Mouse (Mus musculus) heart, postnatal 10 days (tissue): ENCODE data around the gene Kcnk5. TPM values are rescaled to one million over a fixed set of nuclear protein-coding genes. Genes with fewer than 3 reads are reported as not detected.

Experiments
- DNase-seq, 2 experiments: peaks; one replicate each; pipeline ENCODE4 v3.0.0; 2021
- intact Hi-C: fragments of 180-260 bp; cut with DNase I; formaldehyde crosslinking; loops from one replicate; pipeline ENCODE4 v1.15.1; 2025
- total RNA-seq, 2 experiments: library from RNA; stranded (reverse); gene quantifications; 2 replicates each; pipeline ENCODE4 v1.2.3; 2021

Kcnk5 gene
- total RNA-seq, 2 experiments from 2014 or later: 1.1 to 1.4 TPM

GRCm38 (mm10) chr14:20171840-20172239, 9.8 kb downstream of the Kcnk5 start:
- no peak for DNase-seq
- intact Hi-C loops: no loop called here

DNA sequence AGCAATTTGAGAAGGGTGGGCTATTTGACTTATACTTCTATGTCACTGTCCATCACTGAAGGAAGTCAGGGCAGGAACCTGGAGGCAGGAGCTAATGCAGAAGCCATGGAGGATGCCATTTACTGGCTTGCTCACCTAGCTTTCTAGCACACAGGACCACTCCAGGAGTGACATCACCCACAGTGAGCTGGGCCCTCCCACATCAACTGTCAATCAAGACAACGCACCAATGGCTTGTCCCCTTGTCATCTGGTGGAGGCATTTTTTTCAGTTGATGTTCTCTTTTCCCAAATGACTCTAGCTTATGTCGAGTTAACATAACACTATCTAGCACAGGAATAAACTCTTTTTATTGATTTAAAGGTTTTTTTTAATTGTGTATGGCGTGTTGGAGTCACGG, 12.4 kb downstream of the Kcnk5 start:
- intact Hi-C loops: loop anchor here (5.0 kb wide), 1 partner anchor 47 kb away; no protein-coding TSS in a partner anchor
- DNase-seq: no peak

GRCm38 (mm10) chr14:20168478-20168877, 13.1 kb downstream of the Kcnk5 start:
- intact Hi-C loops: loop anchor here (5.0 kb wide), 1 partner anchor 46 kb away; no protein-coding TSS in a partner anchor
- DNase-seq: no peak

- intact Hi-C loops: loop anchor here (5.0 kb wide), 1 partner anchor 46 kb away; no protein-coding TSS in a partner anchor
These were observed 13.6 kb downstream of the Kcnk5 start for GRCm38 (mm10) chr14:20168054-20168453.

GRCm38 (mm10) chr14:20165413-20165812, 16.2 kb downstream of the Kcnk5 start:
- peak; percentile 71 to 72 for DNase-seq
- intact Hi-C loops: loop anchor here (5.0 kb wide), 1 partner anchor 43 kb away; no protein-coding TSS in a partner anchor

More at GRCm38 (mm10) chr14:20168054-20168453, 13.6 kb downstream of the Kcnk5 start:
- DNase-seq: no peak

DNA sequence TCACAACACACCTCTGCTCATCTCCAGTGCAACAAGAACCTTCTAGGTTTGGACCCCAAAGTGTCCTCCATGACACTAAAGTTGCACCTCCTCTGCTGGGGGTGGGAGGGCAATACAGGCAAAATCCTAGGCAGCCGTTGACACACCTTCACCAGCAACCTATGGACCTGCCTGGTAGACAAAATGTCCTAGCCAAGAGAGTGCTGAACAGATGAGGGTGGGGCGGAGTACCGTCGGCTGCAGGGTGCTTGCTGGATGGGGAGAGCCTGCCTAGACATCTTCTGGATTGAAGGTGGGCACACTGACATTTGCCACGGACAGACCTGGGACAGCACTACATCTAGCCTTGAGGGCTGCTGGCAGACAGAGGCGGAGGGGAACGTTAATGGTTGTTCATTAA, 17.2 kb downstream of the Kcnk5 start:
- intact Hi-C loops: no loop called here

GRCm38 (mm10) chr14:20162686-20163085, 18.9 kb downstream of the Kcnk5 start:
- intact Hi-C loops: no loop called here
- DNase-seq: peak; percentile 24 to 35

More for the DNA sequence above, 17.2 kb downstream of the Kcnk5 start:
- no peak for DNase-seq

DNA sequence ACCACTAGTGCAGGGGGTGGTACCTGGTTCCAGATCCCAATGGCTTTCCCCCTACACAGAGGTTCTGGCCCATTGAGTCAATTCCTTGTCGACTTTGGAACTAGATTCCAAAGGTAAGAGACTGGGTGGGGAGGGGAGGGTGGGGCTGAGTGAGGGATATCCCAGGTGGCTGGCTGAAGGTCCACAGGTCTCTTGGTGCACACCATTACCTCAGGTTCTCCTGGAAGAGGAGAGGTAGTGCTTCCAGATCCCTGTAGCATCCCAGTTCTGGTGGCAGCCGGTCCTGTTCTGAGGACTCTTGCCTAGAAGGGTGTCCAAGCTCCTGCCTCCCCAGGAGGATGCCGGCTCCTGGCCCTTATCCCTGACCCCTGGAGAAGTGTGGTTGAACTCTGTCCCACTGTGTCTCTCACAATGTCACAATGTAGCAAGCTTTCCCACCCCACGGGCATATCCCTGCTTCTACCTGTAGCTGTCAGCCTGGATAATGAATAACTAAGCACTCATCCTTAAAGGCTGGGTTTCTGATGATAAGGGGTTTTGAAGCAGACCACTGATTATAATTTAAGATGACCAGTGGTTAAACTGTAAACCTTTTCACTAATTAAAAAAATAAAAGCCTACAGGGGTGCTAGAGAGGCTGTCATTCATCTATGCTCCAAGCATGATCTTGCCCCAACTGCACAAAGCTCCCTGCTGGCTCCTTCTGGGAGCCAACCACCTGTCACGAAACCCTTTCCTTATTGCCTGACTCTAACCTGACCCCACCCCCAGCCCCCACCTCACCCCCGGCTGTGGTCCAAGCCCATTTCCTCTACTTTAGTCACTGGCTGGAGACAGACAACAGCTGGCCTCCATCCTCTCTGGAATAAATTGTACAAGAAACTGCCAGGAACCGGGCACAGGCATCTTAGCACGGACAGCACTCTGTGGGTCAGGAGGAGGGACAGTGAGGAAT, 22.6 kb downstream of the Kcnk5 start:
- peak in 1 of 2 experiments; percentile 15 for DNase-seq

DNA sequence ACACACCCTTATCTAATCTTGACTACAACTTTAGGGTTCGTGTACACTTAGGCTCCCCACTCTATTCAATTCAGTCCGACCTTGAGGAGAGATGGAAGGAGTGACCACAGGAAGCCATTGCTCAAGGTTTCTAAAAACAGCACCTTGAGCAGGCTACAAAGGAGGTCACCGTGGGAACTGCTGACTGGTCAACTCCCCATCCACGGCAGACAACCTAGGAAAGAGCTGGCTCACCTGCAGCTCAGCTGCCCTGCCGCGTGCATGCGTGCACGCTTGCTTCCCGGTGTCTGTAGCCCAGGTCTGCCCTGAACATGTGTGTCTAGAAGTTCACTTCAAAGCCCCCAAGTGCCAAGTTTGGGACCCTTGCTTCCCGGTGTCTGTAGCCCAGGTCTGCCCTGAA, 24.0 kb downstream of the Kcnk5 start:
- intact Hi-C loops: no loop called here
- DNase-seq: no peak

More for the DNA sequence above, 22.6 kb downstream of the Kcnk5 start:
- intact Hi-C loops: no loop called here

DNA sequence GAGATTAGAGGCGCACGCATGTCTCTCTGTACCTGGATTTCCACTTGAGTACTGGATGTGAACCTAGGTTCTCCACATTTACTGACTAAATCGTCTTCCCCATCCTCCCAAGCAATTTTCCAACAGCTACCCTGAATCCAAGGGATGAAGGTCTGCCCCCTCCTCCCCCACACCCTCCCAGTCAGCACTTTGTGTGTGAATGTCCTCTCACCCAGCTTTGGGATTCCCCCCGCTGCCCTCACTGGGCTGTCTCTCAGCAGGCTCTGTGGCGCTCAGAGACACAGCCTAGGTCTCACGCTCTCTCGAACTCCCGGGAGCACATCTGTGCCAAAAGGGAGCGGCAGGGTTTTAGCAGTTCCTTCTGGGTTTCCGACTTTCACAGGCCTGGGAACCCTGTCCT, 25.9 kb downstream of the Kcnk5 start:
- DNase-seq: no peak
- intact Hi-C loops: no loop called here

DNA sequence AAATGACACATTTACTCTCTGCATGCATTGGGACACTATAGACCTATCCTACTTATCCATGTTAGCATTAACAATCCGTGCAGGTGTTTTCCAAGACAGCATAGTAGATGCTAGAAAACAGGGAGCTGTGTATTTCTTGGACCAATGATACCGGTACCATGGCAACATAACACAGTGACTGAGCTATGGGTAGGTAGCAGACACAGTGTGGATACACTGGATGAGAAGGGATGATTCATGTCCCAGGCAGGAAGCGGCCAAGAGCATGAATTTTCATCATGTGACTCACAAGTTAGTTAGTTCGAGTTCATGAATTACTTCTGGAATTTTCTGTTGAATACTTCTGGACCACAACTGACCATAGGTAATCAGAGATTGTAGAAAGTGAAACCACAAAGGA, 26.7 kb downstream of the Kcnk5 start:
- no peak for DNase-seq
- intact Hi-C loops: no loop called here

GRCm38 (mm10) chr14:20154245-20154644, 27.4 kb downstream of the Kcnk5 start:
- intact Hi-C loops: no loop called here
- no peak for DNase-seq

GRCm38 (mm10) chr14:20149127-20150080, 32.2 kb downstream of the Kcnk5 start:
- no peak for DNase-seq
- intact Hi-C loops: no loop called here

GRCm38 (mm10) chr14:20148514-20148913, 33.1 kb downstream of the Kcnk5 start:
- intact Hi-C loops: no loop called here

DNA sequence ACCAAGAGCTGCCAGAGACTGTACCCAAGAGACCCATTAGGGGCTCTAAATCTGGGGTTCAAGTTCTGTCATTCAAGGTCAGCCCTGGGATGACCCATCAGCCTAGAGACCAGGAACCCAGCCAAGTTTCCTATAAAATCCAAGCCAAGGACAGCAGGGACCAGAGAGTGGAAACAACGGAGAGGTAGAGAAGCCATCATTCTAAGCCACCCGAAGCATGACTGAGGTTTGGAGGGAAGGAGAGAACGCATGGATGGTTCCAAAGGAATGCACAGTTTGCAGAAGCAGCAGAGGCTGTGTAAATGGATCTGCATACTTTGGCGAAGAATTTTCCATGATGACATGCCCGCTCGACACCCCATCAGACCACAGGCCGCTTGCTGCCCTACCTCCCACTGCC, 33.8 kb downstream of the Kcnk5 start:
- no peak for DNase-seq
- intact Hi-C loops: no loop called here

More at GRCm38 (mm10) chr14:20148514-20148913, 33.1 kb downstream of the Kcnk5 start:
- no peak for DNase-seq

- intact Hi-C loops: no loop called here
- DNase-seq: no peak
These were observed 37.5 kb downstream of the Kcnk5 start for GRCm38 (mm10) chr14:20144093-20144492.

- DNase-seq: no peak
These were observed 42.9 kb downstream of the Kcnk5 start, which contains the start of gene Saysd1 for GRCm38 (mm10) chr14:20138484-20139355. Gene Saysd1, minus strand, starts transcription at chr14:20138534.

GRCm38 (mm10) chr14:20134965-20135671, 46.5 kb downstream of the Kcnk5 start:
- DNase-seq: no peak
- intact Hi-C loops: no loop called here

More at GRCm38 (mm10) chr14:20138484-20139355, 42.9 kb downstream of the Kcnk5 start, which contains the start of gene Saysd1:
- intact Hi-C loops: no loop called here

- no peak for DNase-seq
- intact Hi-C loops: no loop called here
These were observed 53.4 kb downstream of the Kcnk5 start for GRCm38 (mm10) chr14:20128162-20128561.
